ENCODE assay signal across 21 mouse cellular contexts in the genomic region with DNA sequence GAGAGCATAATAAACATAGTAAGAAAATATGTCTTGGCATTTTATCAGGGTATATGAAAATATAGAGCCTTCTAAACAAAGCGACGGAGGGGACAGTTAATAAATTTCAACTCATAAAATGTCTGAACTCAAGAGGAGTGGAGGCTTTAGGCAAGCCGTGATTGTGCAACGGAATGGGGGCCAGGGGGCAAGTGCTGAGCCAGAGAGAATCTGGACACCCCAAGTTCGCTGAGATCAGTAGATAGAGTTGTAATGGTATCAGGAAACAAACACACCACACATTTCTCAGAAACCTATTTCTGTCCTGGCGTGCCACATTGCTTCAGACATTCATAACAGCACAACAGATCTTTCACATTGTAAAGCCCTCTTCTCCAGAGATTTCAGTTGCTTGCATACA.
DNase-seq lines count a peak whose midpoint lies in the region; ATAC-seq and TF ChIP-seq lines count a peak whose summit lies in the region.
"Had no signal": no experiment of that assay in that cellular context is flagged by ENCODE, and none has a peak within 500 bp of the region (broad histone marks: within the 10 kb centered on the region; RNA-seq: fewer than 3 reads in every experiment).

No protein-coding gene starts in this region.

- peak overlapping the region; percentile 50 for H3K4me2 ChIP-seq in heart, postnatal 0 days (ENCODE audit: low read depth, low read length)
- H3K4me2 ChIP-seq: embryonic facial prominence, embryonic 13.5 days; forebrain, embryonic 15.5 days; kidney, embryonic 15.5 days; stomach, embryonic 15.5 days had no signal

- no peak for TF ChIP-seq EP300 in heart, postnatal 0 days (IDR thresholded peaks at IDR 0.05; ENCODE audit: low read depth)

- intact Hi-C loops in heart, postnatal 36 days (cut with DNase I): loop anchor here (1.0 to 5.0 kb wide), 2 partner anchors 44 to 136 kb away; a partner anchor contains a TSS

- no peaks in the 10 kb centered on the region for H3K36me3 ChIP-seq in heart, embryonic 10.5 days
- no peaks in the 10 kb centered on the region for H3K36me3 ChIP-seq in heart, postnatal 0 days (replicated peaks; ENCODE audit: control insufficient read depth, insufficient read depth, low read length)
- H3K36me3 ChIP-seq: embryonic facial prominence, embryonic 13.5 days; forebrain, embryonic 15.5 days; kidney, embryonic 15.5 days; stomach, embryonic 15.5 days had no signal

- H3K4me3 ChIP-seq in heart, embryonic 10.5 days: peak overlapping the region; percentile 19; the same call in 1 of the 2 replicates
- peak overlapping the region; percentile 18 for H3K4me3 ChIP-seq in heart, postnatal 0 days (ENCODE audit: low read depth, low read length)
- peak overlapping the region; percentile 23 for H3K4me3 ChIP-seq in brown adipose tissue, adult 24 weeks (ENCODE audit: insufficient read depth, low read depth, low read length)
- H3K4me3 ChIP-seq: embryonic facial prominence, embryonic 13.5 days; forebrain, embryonic 15.5 days; kidney, embryonic 15.5 days; left cerebral cortex, adult 2 months; megakaryocyte, embryonic 14.5 days; stomach, embryonic 15.5 days had no signal

- 62% methylated on average over 6 of the region's 6 CpGs for WGBS in heart, embryonic 10.5 days
- 40% methylated on average over 6 of the region's 6 CpGs for whole genome bisulfite sequencing in heart, postnatal 0 days

- TF ChIP-seq CTCF in heart, postnatal 0 days (IDR thresholded peaks at IDR 0.05; ENCODE audit: low read depth): no peak

- H3K27ac ChIP-seq in heart, embryonic 10.5 days: peak overlapping the region; percentile 81; the same call in 1 of the 2 replicates
- H3K27ac ChIP-seq in heart, postnatal 0 days (ENCODE audit: low read depth): peak overlapping the region; percentile 74
- peak overlapping the region; percentile 67 for H3K27ac ChIP-seq in brown adipose tissue, adult 24 weeks (replicated peaks; ENCODE audit: low read depth, low read length)
- H3K27ac ChIP-seq: embryonic facial prominence, embryonic 13.5 days; forebrain, embryonic 15.5 days; kidney, embryonic 15.5 days; left cerebral cortex, adult 2 months; stomach, embryonic 15.5 days had no signal

- H3K4me1 ChIP-seq in heart, embryonic 10.5 days: peaks cover 20% of the 10 kb centered on the region
- H3K4me1 ChIP-seq in heart, postnatal 0 days (ENCODE audit: control insufficient read depth, insufficient read depth): peaks cover 10% of the 10 kb centered on the region; the same call in 1 of the 2 replicates
- peaks cover 3% of the 10 kb centered on the region; the same call in 1 of the 2 replicates for H3K4me1 ChIP-seq in brown adipose tissue, adult 24 weeks (ENCODE audit: control insufficient read depth, insufficient read depth, insufficient read length, low read length)
- H3K4me1 ChIP-seq: stomach, embryonic 15.5 days had no signal

- DNase-seq in heart, embryonic 10.5 days (ENCODE audit: low spot score): no peak
- DNase-seq in heart, adult 9 months (ENCODE audit: low spot score in 2 of 2): no peak
- no peak for DNase-seq in heart, postnatal 0 days (ENCODE audit: low spot score)
- DNase-seq in heart, postnatal 36 days: no peak
- peak; percentile 64 for DNase-seq in adipocyte (ENCODE audit: low spot score)
- DNase-seq: layer of hippocampus, adult 9-11 months; liver; right cerebral cortex, postnatal 25 days; thymus, adult 18-20 months had no signal

- no peaks in the 10 kb centered on the region for H3K27me3 ChIP-seq in heart, embryonic 10.5 days (ENCODE audit: insufficient read depth, poor library complexity, severe bottlenecking)
- no peaks in the 10 kb centered on the region for H3K27me3 ChIP-seq in heart, postnatal 0 days (ENCODE audit: control insufficient read depth, insufficient read depth, low read length)
- H3K27me3 ChIP-seq: embryonic facial prominence, embryonic 13.5 days; forebrain, embryonic 15.5 days; kidney, embryonic 15.5 days; megakaryocyte, embryonic 14.5 days; Patski; stomach, embryonic 15.5 days had no signal

- no peak for ATAC-seq in heart, postnatal 0 days (ENCODE audit: insufficient read depth, low read depth)
- ATAC-seq in cerebellum, adult (ENCODE audit: insufficient number of reproducible peaks, low FRiP score, low TSS enrichment): no peak
- ATAC-seq: forebrain, embryonic 15.5 days; hindbrain, embryonic 16.5 days; intestine, postnatal 0 days; midbrain, embryonic 16.5 days; Patski had no signal

- no peak overlapping the region; the same call in 1 of the 2 replicates for H3K9ac ChIP-seq in heart, postnatal 0 days (replicated peaks; ENCODE audit: low read depth, low read length)
- H3K9ac ChIP-seq: embryonic facial prominence, embryonic 13.5 days; forebrain, embryonic 15.5 days; kidney, embryonic 15.5 days; stomach, embryonic 15.5 days had no signal

- no peaks in the 10 kb centered on the region for H3K9me3 ChIP-seq in heart, embryonic 10.5 days
- H3K9me3 ChIP-seq in heart, postnatal 0 days (replicated peaks; ENCODE audit: control insufficient read depth, low read length): no peaks in the 10 kb centered on the region
- H3K9me3 ChIP-seq: embryonic facial prominence, embryonic 13.5 days; forebrain, embryonic 15.5 days; kidney, embryonic 15.5 days; megakaryocyte, embryonic 14.5 days; stomach, embryonic 15.5 days had no signal
